Comparison of ENCODE assay signal across 8 mouse cellular contexts in the genomic region with DNA sequence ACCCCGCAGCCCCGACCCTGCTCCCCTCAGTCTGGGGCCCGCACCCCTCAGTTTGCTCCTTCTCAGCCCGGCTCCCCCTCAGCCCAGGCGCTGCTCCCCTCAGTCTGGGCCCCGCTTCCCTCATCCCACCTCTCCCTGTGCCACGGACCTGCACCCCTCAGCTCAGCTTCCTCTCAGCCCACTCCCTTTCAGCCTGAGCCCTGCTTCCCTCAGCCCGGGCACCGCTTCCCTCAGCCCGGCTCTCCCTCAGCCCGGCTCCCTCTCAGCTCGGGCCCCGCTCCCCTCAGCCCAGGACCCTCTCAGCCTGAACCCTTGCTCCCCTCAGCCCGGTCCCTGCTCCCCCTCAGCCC. TPM values are rescaled to one million over a fixed set of nuclear protein-coding genes. Genes with fewer than 3 reads are reported as not detected.
DNase-seq lines count a peak whose midpoint lies in the region; ATAC-seq and TF ChIP-seq lines count a peak whose summit lies in the region.

No protein-coding gene starts in this region.

- peak overlapping the region; percentile 76 for H3K4me3 ChIP-seq in liver, adult 2 months (ENCODE audit: insufficient read depth, low read depth, low read length)
- H3K4me3 ChIP-seq in limb, embryonic 13.5 days: peak overlapping the region; percentile 91
- H3K4me3 ChIP-seq in midbrain, embryonic 15.5 days: peak overlapping the region; percentile 60

- no peaks in the 10 kb centered on the region for H3K27me3 ChIP-seq in liver, adult 2 months (ENCODE audit: control insufficient read depth, insufficient read depth, low read length)
- no peaks in the 10 kb centered on the region for H3K27me3 ChIP-seq in limb, embryonic 13.5 days
- no peaks in the 10 kb centered on the region for H3K27me3 ChIP-seq in midbrain, embryonic 15.5 days (replicated peaks)

- H3K27ac ChIP-seq in liver, adult 2 months (replicated peaks; ENCODE audit: insufficient read depth, low read depth, low read length): peak overlapping the region; percentile 86
- H3K27ac ChIP-seq in limb, embryonic 13.5 days: peak overlapping the region; percentile 98
- H3K27ac ChIP-seq in midbrain, embryonic 15.5 days: peak overlapping the region; percentile 87

- DNase-seq in adrenal gland, adult 18-20 months (ENCODE audit: low spot score in 2 of 2): peak; percentile 19 to 41
- DNase-seq in adrenal gland, postnatal 4 days (ENCODE audit: low spot score in 2 of 2): no peak
- DNase-seq in liver, adult 2 months (ENCODE audit: extremely low read depth, low read depth, low spot score): no peak
- no peak for DNase-seq in liver
- DNase-seq in gastrocnemius, postnatal 4 days (ENCODE audit: low spot score in 2 of 2): peak; percentile 21
- DNase-seq in thymus, postnatal 0 days (ENCODE audit: low spot score): peak; percentile 9

- peaks cover 7% of the 10 kb centered on the region for H3K36me3 ChIP-seq in liver, adult 2 months (ENCODE audit: control insufficient read depth, insufficient read depth, low read length)
- 0 out of 2 replicates have a peak, but pooled peaks cover 3% of the 10 kb centered on the region for H3K36me3 ChIP-seq in limb, embryonic 13.5 days
- no peaks in the 10 kb centered on the region for H3K36me3 ChIP-seq in midbrain, embryonic 15.5 days (replicated peaks)

- 4% methylated on average over 14 of the region's 14 CpGs for WGBS in liver, adult 2 months
- WGBS in limb, embryonic 13.5 days: under 1% methylated on average over 14 of the region's 14 CpGs
- 0% methylated on average over 14 of the region's 14 CpGs for WGBS in midbrain, embryonic 15.5 days

- peak; percentile 57 for ATAC-seq in limb, embryonic 13.5 days (ENCODE audit: low FRiP score, low read depth)
- ATAC-seq in midbrain, embryonic 15.5 days (replicated peaks): no peak

- TF ChIP-seq CTCF in liver, adult 2 months (IDR thresholded peaks at IDR 0.05; ENCODE audit: low read depth, low read length): no peak

- H3K9ac ChIP-seq in liver, adult 2 months (ENCODE audit: low read depth, low read length): peak overlapping the region; percentile 90
- peak overlapping the region; percentile 95 for H3K9ac ChIP-seq in limb, embryonic 13.5 days
- peak overlapping the region; percentile 88 for H3K9ac ChIP-seq in midbrain, embryonic 15.5 days

- no peak for TF ChIP-seq POLR2A in liver, adult 2 months (IDR thresholded peaks at IDR 0.05; ENCODE audit: extremely low read depth, insufficient read depth, low read length)

- peaks cover 10% of the 10 kb centered on the region for H3K4me1 ChIP-seq in liver, adult 2 months (ENCODE audit: control insufficient read depth, insufficient read depth, low read length)
- H3K4me1 ChIP-seq in limb, embryonic 13.5 days: peaks cover 15% of the 10 kb centered on the region
- H3K4me1 ChIP-seq in midbrain, embryonic 15.5 days: peaks cover 13% of the 10 kb centered on the region

- H3K79me2 ChIP-seq in liver, adult 2 months (ENCODE audit: control insufficient read depth, insufficient read depth, low read length): peaks cover 12% of the 10 kb centered on the region

- peak overlapping the region; percentile 89 for H3K4me2 ChIP-seq in limb, embryonic 13.5 days (replicated peaks)
- H3K4me2 ChIP-seq in midbrain, embryonic 15.5 days: peak overlapping the region; percentile 81

- no peaks in the 10 kb centered on the region for H3K9me3 ChIP-seq in limb, embryonic 13.5 days
- H3K9me3 ChIP-seq in midbrain, embryonic 15.5 days: no peaks in the 10 kb centered on the region

RNA-seq across cellular contexts. Expression of a gene that starts 0.7 kb away (rescaled TPM):
- total RNA-seq in adrenal gland, adult 18-20 months (2021): 10 to 100 TPM; 73.9 to 83.4 TPM
- 10 to 100 TPM; 61.8 to 67.6 TPM for total RNA-seq in adrenal gland, postnatal 4 days (2021)
- 43.7 and 57.2 TPM in 2 replicates for total RNA-seq in liver, adult 2 months (2014; rRNA removed)
- polyA plus RNA-seq in liver, adult 2 months (2012; rRNA removed): 36.3 and 39.9 TPM in 2 replicates
- 10 to 100 TPM; 27.8 to 28.7 TPM for total RNA-seq in gastrocnemius, postnatal 4 days (2021)
- 81.5 and 89.3 TPM in 2 replicates for polyA plus RNA-seq in limb, embryonic 13.5 days (2015; fragmentation: Nextera tagmentation; extraction: Ambion mirVana)
- 50.6 and 51.8 TPM in 2 replicates for polyA plus RNA-seq in midbrain, embryonic 15.5 days (2015; fragmentation: Nextera tagmentation; extraction: Ambion mirVana)
- polyA plus RNA-seq in thymus, postnatal 0 days (2015; fragmentation: Nextera tagmentation; extraction: Ambion mirVana): 95.2 and 111 TPM in 2 replicates

RNA-seq across cellular contexts. Expression of a gene that starts 25.0 kb away (rescaled TPM):
- not detected for total RNA-seq in adrenal gland, adult 18-20 months (2021)
- under 1 TPM in 1 of 2 experiments, not detected in 1; 0.23 TPM for total RNA-seq in adrenal gland, postnatal 4 days (2021)
- total RNA-seq in liver, adult 2 months (2014; rRNA removed): not detected in 2 replicates
- not detected in 2 replicates for polyA plus RNA-seq in liver, adult 2 months (2012; rRNA removed)
- total RNA-seq in gastrocnemius, postnatal 4 days (2021): not detected
- not detected in 2 replicates for polyA plus RNA-seq in limb, embryonic 13.5 days (2015; fragmentation: Nextera tagmentation; extraction: Ambion mirVana)
- not detected in 2 replicates for polyA plus RNA-seq in midbrain, embryonic 15.5 days (2015; fragmentation: Nextera tagmentation; extraction: Ambion mirVana)
- 680 and 1,001 TPM in 2 replicates for polyA plus RNA-seq in thymus, postnatal 0 days (2015; fragmentation: Nextera tagmentation; extraction: Ambion mirVana)

RNA-seq across cellular contexts. Expression of a gene that starts 57.7 kb away (rescaled TPM):
- 10 to 100 TPM; 17.1 to 23.6 TPM for total RNA-seq in adrenal gland, adult 18-20 months (2021)
- total RNA-seq in adrenal gland, postnatal 4 days (2021): 10 to 100 TPM; 57.4 to 69.1 TPM
- total RNA-seq in liver, adult 2 months (2014; rRNA removed): 330 and 347 TPM in 2 replicates
- polyA plus RNA-seq in liver, adult 2 months (2012; rRNA removed): 340 and 409 TPM in 2 replicates
- 10 to 100 TPM; 13.5 to 17.7 TPM for total RNA-seq in gastrocnemius, postnatal 4 days (2021)
- polyA plus RNA-seq in limb, embryonic 13.5 days (2015; fragmentation: Nextera tagmentation; extraction: Ambion mirVana): 11.1 and 11.7 TPM in 2 replicates
- 40.7 and 44.2 TPM in 2 replicates for polyA plus RNA-seq in midbrain, embryonic 15.5 days (2015; fragmentation: Nextera tagmentation; extraction: Ambion mirVana)
- polyA plus RNA-seq in thymus, postnatal 0 days (2015; fragmentation: Nextera tagmentation; extraction: Ambion mirVana): 2.7 and 2.9 TPM in 2 replicates

Comparison
In these comparisons a context has a peak if more than half of its experiments do, and no peak if none do; other contexts are left out.
1. DNase-seq: peak in adrenal gland, adult 18-20 months (2 of 2), gastrocnemius, postnatal 4 days (2 of 2) and thymus, postnatal 0 days (single experiment); none in adrenal gland, postnatal 4 days (0 of 2), liver, adult 2 months (single experiment) and liver (single experiment).
2. Peak in every context shown above with its lines, with median percentiles within 50 percentile points of each other: H3K27ac ChIP-seq, H3K4me3 ChIP-seq and H3K9ac ChIP-seq.